Mouse (Mus musculus) adrenal gland, postnatal 10 days (tissue): ENCODE results near the gene Cisd2. TPM values are rescaled to one million over a fixed set of nuclear protein-coding genes. Genes with fewer than 3 reads are reported as not detected.

Experiments
- DNase-seq: peaks from one replicate; pipeline ENCODE4 v3.0.0; 2021; ENCODE audit warnings: mixed read lengths
- total RNA-seq, 2 experiments: library from RNA; stranded (reverse); gene quantifications; 2 replicates each; pipeline ENCODE4 v1.2.3; 2021

Gene Cisd2
- total RNA-seq, 2 experiments from 2014 or later: 27.0 to 30.2 TPM

DNA sequence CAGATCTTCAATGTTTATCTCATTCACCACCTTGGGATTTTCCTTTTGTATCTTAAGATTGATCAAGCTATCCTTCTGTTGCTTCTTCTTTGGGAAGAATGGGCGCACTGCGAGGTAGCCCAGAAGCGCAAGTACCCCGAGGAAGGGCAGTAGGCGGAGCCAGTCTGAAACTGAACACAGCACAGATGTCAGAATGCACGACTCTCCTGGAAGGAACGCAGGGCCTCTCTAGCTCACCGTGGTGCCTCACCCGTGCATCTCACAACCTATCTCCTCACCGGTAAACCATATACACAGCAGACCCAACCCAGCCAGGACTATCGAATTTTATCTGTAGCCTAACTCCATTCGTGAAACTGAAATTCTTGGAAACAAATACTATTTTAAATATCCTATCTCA is 12.7 kb downstream of the Cisd2 start:
- no peak for DNase-seq

DNA sequence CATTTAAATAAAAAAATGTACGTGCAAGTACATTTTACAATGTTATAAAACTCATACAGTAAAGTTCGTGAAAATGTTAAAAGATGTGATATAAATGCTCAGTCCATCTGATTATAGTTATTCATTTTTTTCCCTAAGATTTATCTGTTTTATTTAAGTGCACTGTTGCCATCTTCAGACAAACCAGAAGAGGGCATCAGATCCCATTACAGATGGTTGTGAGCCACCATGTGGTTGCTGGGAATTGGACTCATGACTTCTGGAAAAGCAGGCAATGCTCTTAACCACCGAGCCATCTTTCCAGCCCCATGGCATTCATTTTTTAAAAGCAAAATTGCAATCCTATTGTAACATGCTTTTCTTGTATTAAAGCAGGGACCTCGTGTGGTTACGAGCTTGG is 14.5 kb downstream of the Cisd2 start:
- no peak for DNase-seq

DNA sequence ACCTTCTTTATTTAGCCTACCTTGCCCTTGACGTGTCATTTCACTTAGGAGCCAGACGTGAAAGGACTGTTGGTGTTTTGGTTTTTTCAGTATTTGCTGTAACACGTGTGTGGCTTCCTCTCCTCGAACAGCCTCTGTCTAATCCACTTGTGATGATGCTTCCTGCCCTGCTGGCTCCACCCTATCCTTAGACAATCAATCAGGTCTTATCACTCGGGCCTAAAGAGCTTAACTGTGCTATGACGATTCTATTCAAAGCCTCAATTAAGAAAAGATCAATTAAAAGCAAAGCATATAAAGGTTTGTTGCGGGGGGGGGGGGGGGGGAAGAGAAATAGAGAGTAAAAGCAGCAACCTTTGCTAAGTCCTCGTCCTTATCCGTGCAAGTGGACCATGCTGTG is 16.4 kb downstream of the Cisd2 start:
- DNase-seq: no peak

DNA sequence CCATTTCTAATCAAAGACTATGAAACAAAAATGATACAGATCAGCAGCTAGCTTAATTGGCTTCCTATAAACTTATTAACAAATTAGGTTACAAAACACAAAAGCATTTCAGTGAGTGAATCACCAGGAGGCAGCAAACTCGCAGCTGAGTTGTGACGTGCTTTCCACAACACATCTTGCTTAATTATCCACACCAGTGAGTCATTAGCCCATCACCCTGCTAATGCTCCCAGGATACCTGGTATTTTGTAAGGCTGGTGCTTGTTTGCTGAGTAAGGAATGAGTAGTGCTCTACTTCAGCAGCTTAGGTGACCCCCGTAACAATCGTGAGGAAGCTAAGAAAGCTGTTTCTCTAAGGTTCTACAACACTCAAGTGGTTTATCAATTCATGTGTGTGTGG is 19.1 kb downstream of the Cisd2 start:
- DNase-seq: no peak

DNA sequence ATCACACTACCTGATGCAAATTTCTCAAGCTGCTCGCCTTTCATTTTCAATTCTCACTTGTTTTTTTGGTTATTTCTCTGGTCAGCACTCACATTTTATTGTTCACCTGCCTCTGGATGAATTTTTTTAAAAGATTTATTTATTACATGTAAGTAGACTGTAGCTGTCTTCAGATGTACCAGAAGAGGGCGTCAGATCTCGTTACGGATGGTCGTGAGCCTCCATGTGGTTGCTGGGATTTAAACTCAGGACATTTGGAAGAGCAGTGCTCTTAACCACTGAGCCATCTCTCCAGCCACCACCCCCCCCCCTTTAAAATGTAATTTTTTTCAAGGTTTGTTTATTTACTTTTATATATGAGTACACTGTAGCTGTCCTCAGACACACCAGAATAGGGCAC is 19.9 kb downstream of the Cisd2 start:
- no peak for DNase-seq

DNA sequence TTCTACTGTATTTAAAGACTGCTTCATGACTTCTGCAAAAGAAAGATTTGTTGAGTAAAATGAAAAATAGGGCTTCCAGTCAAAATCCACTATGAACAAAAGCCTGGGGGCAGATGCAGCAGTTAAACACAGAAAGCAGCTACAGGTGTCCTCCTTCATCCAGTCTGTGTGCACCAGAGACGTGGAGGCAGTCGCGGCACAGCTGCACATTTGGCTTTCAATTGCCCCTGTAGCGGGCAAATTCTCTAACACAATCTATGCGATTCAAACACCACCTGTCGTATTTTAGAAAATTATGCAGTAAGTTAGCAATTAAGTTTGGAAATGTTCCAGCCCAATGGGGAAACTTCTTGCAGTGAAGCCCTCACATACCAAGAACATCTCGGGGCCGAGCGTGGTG is 20.5 kb downstream of the Cisd2 start:
- no peak for DNase-seq

DNA sequence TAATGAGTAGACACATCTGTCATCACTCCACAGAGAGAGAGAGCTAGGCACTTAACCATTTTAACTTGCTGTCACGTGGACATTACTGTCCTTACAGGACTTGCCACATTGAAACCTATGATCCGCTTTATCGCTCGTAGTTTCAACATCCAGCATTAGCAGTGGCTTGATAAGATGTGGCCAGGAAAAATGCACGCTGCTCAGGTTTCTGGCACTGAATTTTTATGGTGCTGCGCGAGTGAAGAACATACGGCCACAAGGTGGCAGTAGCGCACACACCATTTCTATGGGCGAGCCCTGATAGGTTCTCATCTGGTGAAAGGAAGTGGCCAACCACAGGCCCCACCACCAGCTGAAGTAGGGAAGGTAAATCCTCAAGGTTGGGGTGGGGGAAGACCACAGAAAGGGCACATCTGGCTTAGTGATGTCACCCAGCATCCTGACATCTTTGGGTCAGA is 21.5 kb downstream of the Cisd2 start:
- DNase-seq: peak; percentile 92

DNA sequence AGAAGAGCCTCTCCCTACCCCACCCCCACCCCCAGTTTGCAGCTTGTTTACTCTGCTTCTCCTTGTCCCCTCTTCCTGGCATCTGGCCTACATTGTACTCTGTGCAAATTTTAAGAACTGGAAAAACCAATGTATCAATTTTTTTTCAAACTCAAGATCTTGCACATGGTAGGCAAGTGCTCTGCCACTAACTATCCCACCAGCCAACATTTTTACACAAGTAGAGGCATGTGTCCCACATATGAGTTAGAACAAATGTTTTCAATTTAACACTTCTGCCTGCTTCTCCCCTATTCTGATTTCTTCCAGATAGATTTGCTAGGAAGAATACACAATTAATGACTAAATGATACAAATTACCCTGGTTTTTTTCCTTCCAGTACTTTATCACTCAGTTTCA is 26.6 kb downstream of the Cisd2 start:
- DNase-seq: no peak

DNA sequence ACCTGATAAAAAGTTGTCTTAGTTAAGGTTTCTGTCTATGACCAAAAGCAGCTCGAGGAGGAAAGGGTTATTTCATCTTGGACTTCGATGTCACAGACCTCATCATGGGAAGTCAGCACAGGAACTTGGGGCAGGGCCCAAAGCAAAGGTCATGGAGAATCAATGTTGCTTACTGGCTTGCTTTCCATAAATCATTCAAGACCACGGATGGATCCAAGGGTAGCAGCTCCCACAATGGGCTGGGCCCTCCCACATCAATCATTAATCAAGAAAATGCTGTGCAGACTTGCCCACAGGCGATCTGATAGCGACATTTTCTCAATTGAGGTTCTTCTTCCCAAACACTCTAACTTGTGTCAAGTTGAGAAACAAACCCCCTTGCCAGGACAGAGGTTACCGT is 27.6 kb downstream of the Cisd2 start:
- peak; percentile 21 for DNase-seq

DNA sequence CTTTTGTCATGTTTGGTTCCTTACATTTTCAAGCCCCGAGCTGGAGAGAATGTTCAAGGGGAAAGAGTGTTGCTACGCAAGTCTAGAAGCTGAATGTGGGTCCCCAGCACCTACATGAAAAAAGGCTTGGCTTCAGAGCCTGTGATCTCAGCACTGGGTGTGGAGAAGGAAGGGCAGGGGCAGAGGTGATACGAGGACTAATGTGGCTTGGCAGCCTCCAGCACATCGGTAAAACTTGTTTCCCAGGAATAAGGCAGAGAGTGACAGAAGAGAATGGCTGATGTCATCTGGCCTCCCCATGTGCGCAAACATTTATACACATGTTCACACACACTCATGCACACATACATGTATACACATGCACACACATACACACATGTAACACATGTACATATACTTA is 28.6 kb downstream of the Cisd2 start:
- DNase-seq: no peak

DNA sequence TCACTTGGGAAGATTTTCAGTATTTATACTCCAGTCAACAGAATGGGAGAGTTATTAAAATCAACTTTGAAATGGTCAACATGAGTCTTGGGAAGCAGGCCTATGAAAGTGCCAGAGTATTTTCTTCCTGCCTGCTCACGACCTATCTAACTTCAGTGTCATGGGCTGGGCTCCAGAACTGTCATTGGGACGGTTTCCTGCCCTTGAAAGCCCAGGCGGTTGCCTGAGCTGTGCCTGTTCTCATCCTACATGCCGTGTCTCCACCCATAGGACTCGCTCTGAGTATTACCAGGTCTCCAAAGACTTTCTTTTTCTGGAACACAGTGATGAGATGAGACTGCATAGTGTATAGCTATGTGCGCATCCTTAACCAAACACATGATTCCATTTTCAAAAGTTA is 30.5 kb downstream of the Cisd2 start:
- peak; percentile 40 for DNase-seq

DNA sequence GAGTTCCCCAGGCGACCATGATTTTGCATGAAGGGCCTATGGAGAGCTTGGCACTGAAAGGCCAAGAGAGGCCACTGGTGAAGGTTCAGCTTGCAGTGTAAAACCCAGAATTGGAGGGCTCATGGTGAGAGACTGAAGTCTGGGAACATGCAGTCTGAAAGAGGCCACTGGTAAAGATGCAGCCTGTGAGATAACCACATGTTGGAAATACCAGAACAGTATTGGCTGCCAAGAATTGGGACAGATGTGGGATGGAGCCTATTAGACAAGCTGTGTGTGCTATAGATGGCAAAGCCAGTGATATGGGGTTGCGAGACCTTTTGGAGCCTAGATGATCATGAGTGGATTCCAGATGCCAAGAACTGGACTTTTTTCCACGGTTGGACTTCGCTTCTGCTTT is 43.9 kb downstream of the Cisd2 start:
- DNase-seq: no peak

DNA sequence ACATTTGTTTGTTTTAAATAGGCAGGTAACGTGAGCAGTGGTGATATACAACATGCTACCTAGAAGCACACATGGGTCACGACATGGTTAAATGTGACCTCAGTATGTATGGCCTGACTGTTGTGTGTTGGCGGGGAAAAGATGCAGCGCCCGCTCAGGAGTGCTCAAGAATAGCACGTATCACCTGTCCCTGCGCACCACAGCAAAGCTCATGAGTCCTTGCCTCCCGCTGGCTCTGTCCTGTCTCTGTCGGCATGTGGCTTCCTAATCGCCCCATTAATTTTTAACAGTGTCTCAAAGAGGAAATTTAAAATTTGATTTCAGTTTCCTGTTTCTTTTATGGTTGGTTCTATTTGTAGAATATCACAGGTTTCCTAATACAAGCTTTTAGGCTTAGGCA is 46.3 kb downstream of the Cisd2 start:
- DNase-seq: no peak

DNA sequence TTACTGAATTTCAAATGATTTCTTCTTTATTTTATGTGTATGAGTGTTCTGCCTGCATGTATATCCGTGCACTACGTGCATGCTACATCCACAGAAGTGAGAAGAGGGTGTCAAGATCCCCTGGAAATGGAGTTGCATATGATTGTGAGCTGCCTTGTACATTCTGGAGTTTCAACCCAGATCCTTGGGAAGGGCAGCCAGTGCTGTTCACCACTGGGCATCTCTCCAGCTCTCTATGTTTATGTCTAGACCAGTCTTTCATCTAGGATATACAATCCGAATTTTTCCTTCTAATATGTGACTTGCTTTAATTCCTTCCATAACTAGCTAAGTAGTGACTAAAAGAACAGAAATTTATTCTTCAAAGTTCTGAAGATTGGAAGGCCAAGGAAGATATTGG is 47.9 kb downstream of the Cisd2 start:
- no peak for DNase-seq

DNA sequence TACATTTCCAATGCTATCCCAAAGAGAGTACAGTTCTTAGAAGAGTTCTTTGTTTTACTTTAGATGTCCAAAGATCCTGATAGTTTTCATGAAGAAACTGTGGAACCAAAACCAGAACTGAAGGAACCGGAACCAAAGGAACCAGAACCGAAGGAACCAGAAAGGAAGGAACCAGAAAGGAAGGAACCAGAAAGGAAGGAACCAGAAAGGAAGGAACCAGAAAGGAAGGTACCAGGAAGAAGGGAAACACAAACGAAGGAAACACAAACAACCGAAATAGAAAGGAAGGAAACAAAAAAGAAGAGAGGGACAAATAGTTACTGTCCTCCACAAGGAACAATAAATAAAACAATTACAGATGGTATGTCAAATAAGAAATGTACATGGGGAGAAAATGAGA is 66.3 kb downstream of the Cisd2 start:
- DNase-seq: no peak

Other genes starting within 250 kb of the Cisd2 start
- gene Cenpe, start 211.4 kb downstream of the Cisd2 start, total RNA-seq: 1 to 10 TPM; 7.5 to 9.0 TPM
- gene Bdh2, start 142.7 kb downstream of the Cisd2 start, total RNA-seq: 1 to 10 TPM; 2.8 to 3.5 TPM
- 1 to 10 TPM; 1.8 to 4.2 TPM for gene Slc9b2, start 116.2 kb downstream of the Cisd2 start, total RNA-seq
- under 1 TPM; 0.45 to 0.84 TPM for gene Slc9b1, start 75.9 kb downstream of the Cisd2 start, total RNA-seq
- 100 to 1,000 TPM; 350 to 358 TPM for gene Ube2d3, start 14.2 kb upstream of the Cisd2 start, total RNA-seq
- 10 to 100 TPM; 12.9 to 18.6 TPM for gene Manba, start 61.7 kb upstream of the Cisd2 start, total RNA-seq